Mouse (Mus musculus): ENCODE measurements around the gene Pemt. TPM values are rescaled to one million over a fixed set of nuclear protein-coding genes. Genes with fewer than 3 reads are reported as not detected.

The Pemt gene
- polyA plus RNA-seq, 1 experiment from 2014 or later: 6.1 TPM

DNA sequence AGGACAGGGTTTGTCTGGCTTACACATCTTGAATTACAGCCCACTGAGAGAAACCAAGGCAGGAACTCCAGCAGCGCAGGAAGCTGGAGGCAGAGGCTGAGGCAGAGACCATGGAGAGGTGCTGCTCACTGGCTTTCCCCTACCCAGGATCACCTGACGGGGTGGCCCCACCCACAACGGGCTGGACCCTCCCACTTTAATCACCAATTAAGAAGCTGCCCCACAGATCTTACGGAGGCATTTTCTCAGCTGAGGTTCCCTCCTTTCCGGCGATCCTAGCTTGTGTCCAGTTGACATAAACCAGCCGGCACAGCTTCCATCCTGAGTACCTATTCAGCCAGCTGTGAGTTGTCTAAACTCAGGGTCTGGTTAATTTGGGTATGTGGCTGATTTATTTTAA lies 125.0 kb downstream of the Pemt start:
- Histone ChIP-seq H3K4me3 (ENCODE audit: low read depth, low read length) (no peak overlapping the region), H3K4me1 (ENCODE audit: control insufficient read depth, insufficient read depth, low read length) (no peaks in the 10 kb centered on the region), H3K9ac (ENCODE audit: low read length) (no peak overlapping the region; the same call in 1 of the 2 replicates), H3K36me3 (ENCODE audit: control insufficient read depth, insufficient read depth, low read length) (no peaks in the 10 kb centered on the region), H3K27ac (replicated peaks; ENCODE audit: low read depth, low read length) (no peak overlapping the region), H3K9me3 (ENCODE audit: control insufficient read depth, low read length) (no peaks in the 10 kb centered on the region), H3K27me3 (ENCODE audit: control insufficient read depth, insufficient read depth, low read length) (no peaks in the 10 kb centered on the region), H3K4me2 (ENCODE audit: low read depth, severe bottlenecking) (peak overlapping the region; percentile 17; the same call in 1 of the 2 replicates)
- WGBS: 8% methylated on average over 7 of the region's 7 CpGs
- ATAC-seq (ENCODE audit: insufficient number of reproducible peaks, low FRiP score, low TSS enrichment, low read depth): no peak
- DNase-seq (ENCODE audit: low spot score): peak; percentile 34

Other genes starting within 250 kb of the Pemt start
- gene Flcn, start 236.5 kb downstream of the Pemt start, polyA plus RNA-seq (2014; fragmentation: Nextera tagmentation; extraction: Ambion mirVana): 32.0 and 33.7 TPM in 2 replicates
- 36.1 and 37.2 TPM in 2 replicates for gene Nt5m, start 207.0 kb downstream of the Pemt start, polyA plus RNA-seq (2014; fragmentation: Nextera tagmentation; extraction: Ambion mirVana)
- 244 and 250 TPM in 2 replicates for gene Cops3, start 206.7 kb downstream of the Pemt start, polyA plus RNA-seq (2014; fragmentation: Nextera tagmentation; extraction: Ambion mirVana)
- gene Med9, start 98.3 kb downstream of the Pemt start, polyA plus RNA-seq (2014; fragmentation: Nextera tagmentation; extraction: Ambion mirVana): 44.9 and 45.5 TPM in 2 replicates
- 1.1 and 1.2 TPM in 2 replicates for gene Rasd1, start 81.5 kb downstream of the Pemt start, polyA plus RNA-seq (2014; fragmentation: Nextera tagmentation; extraction: Ambion mirVana)
- gene Rai1, start 58.5 kb upstream of the Pemt start, polyA plus RNA-seq (2014; fragmentation: Nextera tagmentation; extraction: Ambion mirVana): 35.5 and 36.0 TPM in 2 replicates
- gene Srebf1, start 176.1 kb upstream of the Pemt start, polyA plus RNA-seq (2014; fragmentation: Nextera tagmentation; extraction: Ambion mirVana): 53.2 and 55.3 TPM in 2 replicates